Mouse (Mus musculus) hindbrain, embryonic 11.5 days (tissue): ENCODE results near the gene 9530068E07Rik. TPM values are rescaled to one million over a fixed set of nuclear protein-coding genes. Genes with fewer than 3 reads are reported as not detected.

Source experiments
- ATAC-seq: fragments of 200-750 bp; cut with Nextera tagmentation; 2 replicates; pipeline ENCODE4 v1.8.0; 2017; ENCODE audit warnings: mild to moderate bottlenecking, moderate TSS enrichment, moderate library complexity; ENCODE audit not compliant: low FRiP score
- DNase-seq: peaks from one replicate; pipeline ENCODE4 v3.0.0-alpha.2; 2015; ENCODE audit warnings: low spot score
- H3K27ac ChIP-seq: fragments of 300-500 bp; sonication (generic); 2 replicates; pipeline ENCODE4 v1.5.1; 2014; ENCODE audit warnings: mild to moderate bottlenecking, low read depth, low read length
- H3K27me3 ChIP-seq: fragments of 300-500 bp; sonication (generic); 2 replicates; pipeline ENCODE4 v1.6.1; 2014; ENCODE audit warnings: mild to moderate bottlenecking, low read length, moderate library complexity, mixed read lengths; ENCODE audit not compliant: control insufficient read depth, insufficient read depth
- H3K36me3 ChIP-seq: fragments of 300-500 bp; sonication (generic); 2 replicates; pipeline ENCODE4 v1.6.1; 2014; ENCODE audit warnings: mild to moderate bottlenecking, low read length, moderate library complexity, mixed read lengths; ENCODE audit not compliant: control insufficient read depth, insufficient read depth
- H3K4me1 ChIP-seq: fragments of 300-500 bp; sonication (generic); replicated peaks from 2 replicates; pipeline ENCODE4 v1.6.1; 2014; ENCODE audit warnings: low read length, mixed read lengths; ENCODE audit not compliant: control insufficient read depth, insufficient read depth
- H3K4me2 ChIP-seq: fragments of 300-500 bp; sonication (generic); replicated peaks from 2 replicates; pipeline ENCODE4 v1.6.1; 2014; ENCODE audit warnings: mild to moderate bottlenecking, low read depth, low read length
- H3K4me3 ChIP-seq: fragments of 300-500 bp; sonication (generic); 2 replicates; pipeline ENCODE4 v1.5.1; 2014; ENCODE audit warnings: low read depth, low read length
- H3K9ac ChIP-seq: fragments of 300-500 bp; sonication (generic); 2 replicates; pipeline ENCODE4 v1.6.1; 2014; ENCODE audit warnings: low read depth, low read length
- H3K9me3 ChIP-seq: fragments of 300-500 bp; sonication (generic); 2 replicates; pipeline ENCODE4 v1.6.1; 2016; ENCODE audit warnings: low read length; ENCODE audit not compliant: control insufficient read depth
- WGBS: fragments of 180-500 bp; shearing (Covaris S2); extraction: QIAGEN DNeasy Blood & Tissue Kit; methylation state at CpG from one replicate; pipeline ENCODE4 v1.1.7; 2014; 5-methylcytosine and 5-hydroxymethylcytosine counted together
- polyA plus RNA-seq: library from polyadenylated mRNA; unstranded; fragments of >200 nt; fragmentation: Nextera tagmentation; extraction: Ambion mirVana; gene quantifications from 2 replicates; pipeline ENCODE4 v1.2.1, GENCODE M21; 2014

The 9530068E07Rik gene
- polyA plus RNA-seq, 1 experiment from 2014 or later = 171 TPM

GRCm38 (mm10) chr11:52421053-52421778 lies 25.0 kb downstream of the 9530068E07Rik start:
- Histone ChIP-seq H3K27me3 (no peaks in the 10 kb centered on the region), H3K9me3 (no peaks in the 10 kb centered on the region), H3K4me3 (no peak overlapping the region), H3K4me1 (no peaks in the 10 kb centered on the region), H3K27ac (no peak overlapping the region), H3K36me3 (no peaks in the 10 kb centered on the region), H3K9ac (no peak overlapping the region), H3K4me2 (no peak overlapping the region)
- DNase-seq (peak; percentile 85), ATAC-seq (no peak)
- 36% methylated on average over 12 of the region's 12 CpGs for WGBS

DNA sequence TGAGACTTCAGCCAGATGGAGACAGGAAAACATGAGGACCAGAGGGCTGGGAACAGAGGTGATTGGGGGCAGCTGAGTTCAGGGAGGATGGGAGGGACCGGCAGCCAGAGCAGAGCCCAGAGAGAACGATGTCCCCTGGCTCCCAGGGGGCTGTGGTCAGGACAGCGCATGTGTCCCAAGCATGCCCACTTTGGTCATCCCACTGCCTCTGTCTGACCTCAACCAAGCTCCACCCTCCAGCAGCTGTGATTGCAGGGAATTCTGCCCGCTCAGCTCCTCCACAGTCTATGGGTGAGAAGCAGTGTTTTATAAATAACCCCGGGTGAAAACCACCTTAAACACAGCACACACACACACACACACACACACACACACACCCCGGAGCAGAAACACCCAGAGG lies 33.2 kb downstream of the 9530068E07Rik start:
- DNase-seq (no peak), ATAC-seq (no peak)
- no peak overlapping the region for H3K9ac ChIP-seq
- H3K4me3 ChIP-seq = no peak overlapping the region
- H3K4me2 ChIP-seq = no peak overlapping the region
- no peaks in the 10 kb centered on the region for H3K4me1 ChIP-seq
- no peaks in the 10 kb centered on the region for H3K27me3 ChIP-seq
- H3K27ac ChIP-seq = no peak overlapping the region
- no peaks in the 10 kb centered on the region for H3K36me3 ChIP-seq
- no peaks in the 10 kb centered on the region for H3K9me3 ChIP-seq
- WGBS = 80% methylated on average over 6 of the region's 6 CpGs

- Histone ChIP-seq H3K4me2 (no peak overlapping the region), H3K27ac (no peak overlapping the region), H3K36me3 (no peaks in the 10 kb centered on the region), H3K4me1 (no peaks in the 10 kb centered on the region), H3K4me3 (no peak overlapping the region), H3K9ac (no peak overlapping the region), H3K27me3 (no peaks in the 10 kb centered on the region), H3K9me3 (no peaks in the 10 kb centered on the region)
- ATAC-seq (no peak), DNase-seq (no peak)
- 62% methylated on average over 5 of the region's 5 CpGs for WGBS
Observed at GRCm38 (mm10) chr11:52431594-52431993, 35.4 kb downstream of the 9530068E07Rik start.

GRCm38 (mm10) chr11:52432148-52432547 lies 35.9 kb downstream of the 9530068E07Rik start:
- Histone ChIP-seq H3K4me1 (no peaks in the 10 kb centered on the region), H3K9me3 (no peaks in the 10 kb centered on the region), H3K36me3 (no peaks in the 10 kb centered on the region), H3K27ac (no peak overlapping the region), H3K4me3 (no peak overlapping the region), H3K4me2 (no peak overlapping the region), H3K9ac (no peak overlapping the region), H3K27me3 (no peaks in the 10 kb centered on the region)
- DNase-seq (no peak), ATAC-seq (no peak)
- WGBS = 90% methylated on average over 5 of the region's 5 CpGs

DNA sequence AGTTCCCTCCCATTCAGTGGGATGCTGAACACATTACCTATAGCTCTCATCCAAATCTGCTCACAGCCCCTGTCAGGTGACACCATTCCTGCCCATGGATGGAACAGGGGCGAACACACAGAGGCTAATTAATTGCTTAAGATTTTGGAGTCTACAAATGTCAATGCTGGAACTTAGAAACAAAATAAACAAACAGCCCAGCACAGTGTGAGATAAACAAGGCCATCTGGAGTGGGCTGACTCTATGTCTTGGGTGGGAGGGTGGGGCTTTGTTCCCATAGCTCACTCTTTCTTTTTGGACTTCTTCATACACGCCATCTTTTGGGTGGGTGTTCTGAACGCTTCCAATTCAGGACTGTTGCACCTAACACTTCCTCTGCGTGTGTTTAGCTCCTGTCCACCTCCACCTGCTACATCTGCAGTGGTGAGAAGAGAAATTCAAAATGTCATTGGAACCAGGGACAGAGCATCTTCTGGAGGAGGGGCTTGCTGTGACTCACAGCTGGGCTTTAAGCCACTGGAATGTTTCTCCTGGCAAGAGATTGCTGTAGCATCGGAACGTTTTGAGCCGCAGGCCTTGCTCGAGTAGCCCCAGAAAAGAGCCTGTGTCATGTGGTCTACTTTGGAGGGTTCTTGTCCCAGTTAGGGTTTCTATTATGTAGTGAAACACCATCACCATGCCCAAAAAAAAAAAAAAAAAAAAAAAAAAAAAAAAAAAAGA lies 37.0 kb downstream of the 9530068E07Rik start:
- no peak for ATAC-seq

GRCm38 (mm10) chr11:52433797-52434195 lies 37.6 kb downstream of the 9530068E07Rik start:
- Histone ChIP-seq H3K4me1 (no peaks in the 10 kb centered on the region), H3K27ac (no peak overlapping the region), H3K4me2 (no peak overlapping the region), H3K4me3 (no peak overlapping the region), H3K36me3 (no peaks in the 10 kb centered on the region), H3K27me3 (no peaks in the 10 kb centered on the region), H3K9me3 (no peaks in the 10 kb centered on the region), H3K9ac (no peak overlapping the region)
- DNase-seq (no peak), ATAC-seq (no peak)
- 62% methylated on average over 2 of the region's 2 CpGs for WGBS

More for the DNA sequence above, 37.0 kb downstream of the 9530068E07Rik start:
- Histone ChIP-seq H3K4me1 (no peaks in the 10 kb centered on the region), H3K27me3 (no peaks in the 10 kb centered on the region), H3K9ac (no peak overlapping the region), H3K36me3 (no peaks in the 10 kb centered on the region), H3K9me3 (no peaks in the 10 kb centered on the region), H3K27ac (no peak overlapping the region), H3K4me2 (no peak overlapping the region), H3K4me3 (no peak overlapping the region)
- 77% methylated on average over 8 of the region's 8 CpGs for WGBS
- no peak for DNase-seq

DNA sequence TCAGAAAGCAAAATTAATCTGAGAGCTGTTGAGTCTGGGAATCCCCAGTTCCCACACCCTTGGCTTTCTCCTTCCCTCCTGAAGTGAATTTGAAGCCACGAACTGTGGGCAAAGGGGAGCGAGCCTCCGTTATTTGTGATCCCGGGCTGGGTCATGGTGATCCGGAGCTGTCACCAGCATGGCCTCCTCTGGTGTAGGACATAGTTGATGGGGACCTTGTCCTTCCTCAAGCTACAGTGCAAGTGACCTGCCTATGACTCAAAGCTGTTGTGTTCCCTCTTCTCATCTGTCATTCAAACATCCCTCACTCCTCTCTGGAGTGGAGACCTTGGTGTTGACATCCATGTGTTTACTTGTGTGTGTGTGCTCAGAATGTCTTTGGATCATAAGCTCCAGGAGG lies 39.2 kb downstream of the 9530068E07Rik start:
- no peak overlapping the region for H3K27ac ChIP-seq
- DNase-seq (no peak), ATAC-seq (no peak)
- WGBS = 90% methylated on average over 5 of the region's 5 CpGs
- H3K36me3 ChIP-seq = no peaks in the 10 kb centered on the region
- H3K4me1 ChIP-seq = no peaks in the 10 kb centered on the region
- H3K9ac ChIP-seq = no peak overlapping the region
- H3K4me3 ChIP-seq = no peak overlapping the region
- H3K4me2 ChIP-seq = no peak overlapping the region
- H3K9me3 ChIP-seq = no peaks in the 10 kb centered on the region
- no peaks in the 10 kb centered on the region for H3K27me3 ChIP-seq

DNA sequence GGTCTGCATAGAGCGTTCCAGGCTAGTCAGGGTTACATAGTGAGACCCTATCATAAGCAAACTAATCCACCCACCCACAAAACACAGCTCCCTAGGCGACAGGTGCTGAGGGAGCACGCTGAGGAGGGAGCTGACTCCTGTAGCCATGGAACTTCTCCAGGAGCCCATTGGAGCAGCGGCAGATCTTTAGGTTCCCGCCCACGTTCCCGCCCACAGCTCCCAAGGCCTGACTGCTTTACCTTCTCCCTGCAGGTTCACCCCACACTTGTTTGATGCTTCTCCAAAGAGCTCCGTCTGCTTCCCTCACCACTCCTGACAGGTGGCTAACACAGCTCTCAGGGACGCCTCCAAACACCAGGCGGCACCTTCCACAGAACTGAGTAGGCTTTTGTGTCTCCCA lies 40.9 kb downstream of the 9530068E07Rik start:
- whole genome bisulfite sequencing = 29% methylated on average over 10 of the region's 10 CpGs
- Histone ChIP-seq H3K4me3 (no peak overlapping the region), H3K36me3 (no peaks in the 10 kb centered on the region), H3K27ac (no peak overlapping the region), H3K27me3 (no peaks in the 10 kb centered on the region), H3K4me1 (no peaks in the 10 kb centered on the region), H3K9me3 (no peaks in the 10 kb centered on the region), H3K9ac (no peak overlapping the region), H3K4me2 (no peak overlapping the region)
- ATAC-seq (no peak), DNase-seq (no peak)

- DNase-seq (peak; percentile 36), ATAC-seq (no peak)
- no peaks in the 10 kb centered on the region for H3K36me3 ChIP-seq
- H3K4me2 ChIP-seq = no peak overlapping the region
- 0 out of 2 replicates have a peak overlapping the region, but pooled peaks have one; percentile 11 for H3K9ac ChIP-seq
- H3K9me3 ChIP-seq = no peaks in the 10 kb centered on the region; the same call in 1 of the 2 replicates
- 0 out of 2 replicates have a peak overlapping the region, but pooled peaks have one; percentile 24 for H3K27ac ChIP-seq
- no peaks in the 10 kb centered on the region for H3K4me1 ChIP-seq
- H3K4me3 ChIP-seq = no peak overlapping the region
- 69% methylated on average over 2 of the region's 2 CpGs for WGBS
- H3K27me3 ChIP-seq = no peaks in the 10 kb centered on the region
Observed at GRCm38 (mm10) chr11:52441096-52441495, 44.9 kb downstream of the 9530068E07Rik start.
